Mouse (Mus musculus): ENCODE measurements around the gene Commd4.

DNA sequence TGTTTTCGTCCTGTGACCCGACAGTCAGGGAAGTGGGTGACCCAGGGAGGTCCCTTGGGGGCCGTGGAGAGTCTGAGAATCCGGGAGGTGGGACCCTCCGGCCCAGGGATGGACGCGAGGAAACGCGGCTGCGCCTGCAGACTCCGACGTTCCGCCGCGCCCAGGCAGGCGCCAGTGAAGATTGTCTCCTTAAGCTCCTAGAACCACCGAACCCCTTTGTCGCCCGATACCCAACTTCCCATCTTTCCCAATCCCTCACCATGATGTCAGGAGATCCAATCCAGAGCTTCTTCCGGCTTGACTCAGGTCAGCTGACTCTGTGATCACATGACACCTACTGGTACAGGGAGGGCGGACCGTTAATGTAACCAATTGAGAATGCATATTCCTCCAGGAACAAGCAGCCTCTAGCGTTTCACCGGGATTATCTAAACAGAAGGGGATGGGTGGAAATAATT is at the start of gene Commd4:
- no peak for TF ChIP-seq CTCF (IDR thresholded peaks at IDR 0.05; ENCODE audit: low read depth, low read length)
- TF ChIP-seq POLR2A (IDR thresholded peaks at IDR 0.05; ENCODE audit: insufficient read depth, low read length) = no peak
